Mouse (Mus musculus) large intestine, adult 2 months (tissue): ENCODE data around the gene Ttll5. TPM values are rescaled to one million over a fixed set of nuclear protein-coding genes. Genes with fewer than 3 reads are reported as not detected.

Experiments used
- DNase-seq: peaks from one replicate; pipeline ENCODE4 v3.0.0-alpha.2; 2012; ENCODE audit warnings: low read depth, low spot score
- WGBS: fragments of 180-500 bp; shearing (Covaris S2); methylation state at CpG from one replicate; pipeline ENCODE4 v1.1.7; 2018; 5-methylcytosine and 5-hydroxymethylcytosine counted together
- polyA plus RNA-seq: library from polyadenylated mRNA; depleted of rRNA; stranded (reverse); fragments of >200 nt; gene quantifications from 2 replicates; pipeline ENCODE4 v1.2.3, GENCODE M21; 2012

Gene Ttll5
- polyA plus RNA-seq, 1 experiment: 8.3 TPM

DNA sequence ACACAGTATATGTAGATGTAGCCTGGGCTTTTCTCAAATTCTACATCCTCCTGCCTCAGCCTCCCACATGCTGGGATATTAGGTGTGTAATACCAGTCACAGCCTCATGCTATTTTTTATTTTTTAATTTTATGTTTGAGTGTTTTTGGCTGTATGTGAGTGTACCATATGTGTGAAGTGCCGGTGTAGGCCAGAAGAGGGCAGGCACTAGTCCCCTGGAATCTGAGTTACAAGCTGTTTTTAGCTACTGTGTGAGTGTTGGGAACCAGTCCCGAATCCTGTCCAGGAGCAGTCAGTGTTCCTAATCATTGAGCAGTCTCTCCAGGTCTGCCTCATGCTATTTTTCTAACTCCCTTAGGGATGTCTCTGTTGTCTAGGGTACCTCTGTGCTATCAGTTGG is 13.3 kb downstream of the Ttll5 start:
- 91% methylated on average over 2 of the region's 2 CpGs for WGBS
- DNase-seq: no peak

DNA sequence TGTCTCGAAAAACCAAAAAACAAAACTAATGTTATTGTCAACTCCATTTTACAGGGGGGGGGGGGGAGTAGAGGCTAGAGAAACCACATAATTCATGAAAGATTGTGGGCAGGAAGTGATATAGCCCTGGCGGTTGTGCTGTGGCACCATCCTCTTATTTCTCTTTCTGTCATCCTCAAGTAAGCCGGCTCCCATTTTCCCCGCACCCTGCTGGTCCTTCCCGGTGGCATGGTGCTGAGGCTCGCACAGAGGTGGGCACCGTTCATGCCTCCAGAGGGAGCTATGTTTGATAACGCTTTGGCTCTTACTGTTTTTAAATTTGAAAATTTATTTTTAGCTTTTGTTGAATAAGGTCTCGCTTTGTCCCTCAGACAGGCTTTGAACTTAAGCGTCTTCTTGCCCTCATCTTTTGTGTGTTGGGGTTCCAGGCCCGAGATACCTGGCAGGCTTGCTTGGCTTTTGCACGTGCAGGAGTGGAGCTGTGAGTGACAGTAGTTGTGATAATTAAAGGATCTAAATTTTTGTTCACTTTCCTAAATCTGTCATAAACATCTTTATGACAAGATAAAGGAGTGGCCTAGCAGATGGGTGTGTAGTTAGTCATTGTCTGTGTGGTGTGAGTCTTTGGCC is 15.0 kb downstream of the Ttll5 start:
- no peak for DNase-seq
- 90% methylated on average over 12 of the region's 12 CpGs for WGBS

DNA sequence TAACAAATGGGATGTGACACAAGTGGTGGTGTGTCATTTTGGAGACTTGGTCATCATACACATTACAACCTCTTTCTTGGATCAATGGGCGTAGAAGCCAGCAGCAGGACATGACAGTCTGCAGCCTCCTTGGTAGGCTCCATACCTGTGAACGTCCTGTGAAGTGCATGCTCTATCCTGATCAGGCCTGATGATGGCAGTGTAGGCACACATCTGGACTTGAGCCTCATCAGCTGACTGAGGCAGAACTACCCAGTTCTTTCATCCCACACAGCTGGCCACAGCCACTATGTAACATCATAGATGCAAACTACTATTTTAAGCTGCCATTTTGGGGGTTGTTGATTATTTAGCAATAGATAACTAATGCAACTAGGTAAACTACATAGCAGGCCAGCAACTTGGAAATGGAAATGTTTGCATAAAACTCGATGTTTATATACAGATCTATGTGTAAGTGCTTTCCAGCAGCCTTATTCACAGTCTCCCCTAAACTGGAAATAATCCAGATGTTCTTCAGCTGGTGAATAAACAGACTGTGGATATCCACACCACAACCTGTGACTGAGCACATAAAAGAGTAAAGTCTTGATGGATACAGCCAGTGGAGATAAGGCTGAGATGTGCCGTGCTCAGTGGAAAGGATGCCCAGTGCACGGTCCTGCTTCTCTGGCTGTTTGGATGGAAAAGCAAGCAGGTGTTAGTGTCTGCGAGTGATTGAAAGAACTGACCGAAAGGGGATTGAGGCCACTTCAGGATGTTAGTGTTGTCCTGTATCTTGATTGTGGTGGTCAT is 23.9 kb downstream of the Ttll5 start:
- DNase-seq: no peak
- WGBS: 75% methylated on average over 7 of the region's 7 CpGs

DNA sequence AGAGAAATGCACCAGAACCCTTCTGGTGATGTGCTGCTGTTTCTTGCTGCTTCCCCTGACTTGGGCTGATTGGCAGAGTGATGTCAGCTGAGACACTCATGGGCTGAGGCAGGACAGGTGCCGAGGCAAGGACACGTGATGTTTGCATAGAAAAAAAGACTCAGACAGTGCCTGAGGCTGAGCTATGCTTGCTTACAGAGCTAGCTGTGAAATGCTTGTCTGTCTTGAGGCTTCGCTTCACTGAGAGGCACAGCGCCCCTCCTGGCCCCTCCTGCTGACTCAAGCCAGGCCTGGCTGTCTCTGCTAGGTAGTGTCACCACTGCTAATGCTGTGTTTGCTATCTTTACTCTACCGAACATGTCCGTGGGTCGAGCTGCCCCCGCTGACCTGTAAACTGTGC is 26.2 kb downstream of the Ttll5 start:
- 86% methylated on average over 8 of the region's 8 CpGs for WGBS
- no peak for DNase-seq

DNA sequence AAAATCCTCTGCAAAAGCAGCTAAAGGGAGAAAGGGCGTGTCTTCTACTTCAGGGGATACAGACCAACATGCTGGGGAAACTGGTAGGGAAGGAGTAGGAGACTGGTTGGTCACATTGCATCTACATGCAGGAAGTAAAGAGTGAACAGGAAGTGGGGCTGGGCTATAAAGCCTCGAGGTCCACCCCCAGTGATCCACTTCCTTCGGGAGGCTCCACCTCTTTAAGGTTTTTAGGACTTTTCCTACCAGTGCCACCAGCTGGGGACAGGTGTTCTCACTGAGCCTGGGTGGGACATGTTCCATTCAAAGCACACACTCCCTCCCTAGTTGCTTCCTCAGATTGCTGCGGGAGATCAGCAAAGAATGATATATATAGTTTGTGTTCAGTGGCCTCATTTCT is 29.4 kb downstream of the Ttll5 start:
- 76% methylated on average over 4 of the region's 4 CpGs for WGBS
- DNase-seq: no peak

DNA sequence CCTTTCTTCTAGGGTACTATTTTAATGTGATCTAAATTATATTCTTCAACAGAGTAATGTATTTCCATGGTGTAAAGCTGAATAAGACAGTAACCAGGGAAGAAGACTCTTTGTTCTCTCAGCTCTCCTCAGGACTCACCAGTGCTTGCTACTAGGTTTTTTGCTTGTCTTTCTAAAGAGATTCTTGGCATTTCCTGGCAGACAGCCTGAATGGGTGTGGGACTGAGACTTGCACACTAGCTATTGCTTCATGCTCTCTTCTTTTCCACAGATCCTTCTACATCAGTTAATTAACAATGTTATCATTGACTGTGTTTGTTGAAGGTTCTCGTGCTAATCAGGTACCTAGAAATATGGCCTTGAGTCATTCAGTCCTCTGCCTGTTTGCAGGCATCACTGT is 29.8 kb downstream of the Ttll5 start:
- WGBS: 68% methylated on average over 1 of the region's 1 CpGs
- DNase-seq: no peak

DNA sequence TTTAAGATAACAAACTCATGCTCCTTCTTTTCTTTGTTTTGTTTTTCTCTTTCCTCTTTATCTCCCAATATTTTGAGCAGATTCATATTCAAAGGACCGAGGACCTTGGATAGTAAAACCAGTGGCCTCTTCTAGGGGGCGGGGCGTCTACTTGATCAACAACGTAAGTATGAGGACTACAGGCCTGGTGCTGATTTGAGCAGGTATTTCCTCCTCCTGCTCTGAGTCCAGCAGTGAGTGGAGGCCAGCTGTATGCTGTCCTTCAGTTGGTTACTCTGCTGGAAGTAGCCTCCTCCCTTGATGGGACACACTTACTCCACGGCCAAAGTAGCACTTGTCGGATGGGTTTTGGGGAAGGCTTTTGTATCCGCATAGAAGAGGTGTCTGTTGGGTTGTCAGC is 32.8 kb downstream of the Ttll5 start:
- 81% methylated on average over 7 of the region's 7 CpGs for WGBS
- no peak for DNase-seq

DNA sequence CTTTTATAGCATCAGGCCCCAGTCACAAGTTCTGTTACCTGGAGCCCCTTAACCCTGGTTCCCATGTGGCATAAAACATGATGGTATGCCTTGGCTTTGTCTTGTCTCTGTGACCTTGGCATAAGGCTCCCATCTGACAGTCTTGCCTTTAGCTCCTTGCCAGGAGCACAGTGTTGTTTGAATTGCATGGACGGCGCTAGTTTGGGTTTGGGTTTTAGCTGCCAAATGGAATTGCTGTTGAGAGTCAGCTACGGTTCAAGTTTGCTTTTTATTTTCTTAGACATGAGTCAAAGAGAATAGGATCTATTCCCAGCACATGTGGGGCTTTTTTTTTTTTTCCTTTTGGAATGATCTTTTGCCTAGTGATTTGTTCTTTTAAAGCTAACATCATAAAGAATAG is 34.7 kb downstream of the Ttll5 start:
- WGBS: 47% methylated on average over 3 of the region's 3 CpGs
- DNase-seq: no peak

DNA sequence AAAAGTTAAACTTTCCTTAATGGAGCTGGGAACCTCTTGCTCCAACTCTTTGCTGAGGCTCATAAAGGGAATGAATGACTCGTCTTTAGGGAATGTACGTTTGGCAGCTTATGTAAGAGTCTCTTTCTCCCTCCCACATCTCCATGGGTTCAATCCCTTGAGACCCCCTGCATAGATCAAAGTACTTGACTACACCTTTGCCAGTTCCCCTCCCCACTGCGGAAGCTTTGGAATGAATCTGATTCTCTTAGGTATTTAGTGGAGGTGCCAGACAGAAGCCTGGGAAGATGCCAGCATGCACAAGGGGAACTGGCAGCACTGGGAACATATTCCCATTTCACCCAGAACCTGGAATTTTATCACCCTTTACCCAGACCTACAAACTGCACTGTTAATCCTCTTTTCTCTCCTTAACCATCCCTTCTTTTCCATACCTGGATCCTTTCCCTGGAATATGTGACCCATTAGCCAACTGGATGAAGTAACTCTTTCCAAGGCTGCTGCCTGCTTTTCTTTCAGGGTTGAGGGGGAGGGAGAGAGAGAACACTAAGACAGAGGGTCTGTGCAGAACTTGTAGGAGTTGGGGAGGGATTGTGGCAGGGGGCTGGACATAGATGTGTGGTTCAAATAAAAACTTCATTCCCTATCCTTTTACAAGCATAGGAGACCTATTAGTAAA is 35.2 kb downstream of the Ttll5 start:
- DNase-seq: no peak
- 44% methylated on average over 3 of the region's 3 CpGs for WGBS

DNA sequence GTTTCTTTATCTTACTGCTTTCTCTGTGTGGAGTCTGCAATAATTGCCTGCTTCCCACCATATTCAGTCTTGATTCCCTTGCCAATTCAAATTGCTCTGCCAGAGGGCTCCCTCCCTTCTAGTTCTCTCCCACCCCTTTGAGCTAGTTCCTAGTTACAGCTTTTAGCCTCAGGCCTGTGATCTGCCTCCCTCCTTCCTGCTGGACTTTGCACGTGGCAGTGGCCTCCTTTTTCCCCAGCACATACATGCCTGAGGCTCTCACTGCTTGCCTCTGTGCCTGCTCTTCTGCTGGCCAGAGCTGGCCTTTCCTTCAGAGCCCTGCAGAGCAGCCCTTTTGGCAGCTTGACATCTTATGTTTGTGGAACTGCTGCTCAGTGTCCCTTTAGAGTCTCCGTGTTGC is 38.1 kb downstream of the Ttll5 start:
- DNase-seq: no peak
- WGBS: 36% methylated on average over 2 of the region's 2 CpGs

DNA sequence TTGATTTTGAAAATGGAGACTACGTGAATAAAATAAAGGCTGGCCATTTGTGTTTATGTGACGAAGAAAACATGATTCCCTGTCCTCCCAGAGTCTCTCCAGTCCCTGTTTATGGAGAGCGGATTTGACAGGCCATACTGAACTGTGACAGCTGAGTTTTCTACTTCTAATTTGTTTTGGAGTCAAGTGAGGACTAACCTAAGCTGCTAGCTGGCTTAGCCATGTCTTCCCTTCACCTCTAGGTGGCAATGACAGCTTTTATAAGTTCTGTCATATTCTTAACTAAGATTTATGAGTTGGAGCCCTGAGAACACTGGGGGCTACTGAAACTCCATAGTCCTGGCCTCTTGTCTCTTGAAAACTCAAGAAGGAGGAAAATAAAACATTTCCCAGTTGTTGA is 41.1 kb downstream of the Ttll5 start:
- DNase-seq: no peak
- 79% methylated on average over 3 of the region's 3 CpGs for WGBS

DNA sequence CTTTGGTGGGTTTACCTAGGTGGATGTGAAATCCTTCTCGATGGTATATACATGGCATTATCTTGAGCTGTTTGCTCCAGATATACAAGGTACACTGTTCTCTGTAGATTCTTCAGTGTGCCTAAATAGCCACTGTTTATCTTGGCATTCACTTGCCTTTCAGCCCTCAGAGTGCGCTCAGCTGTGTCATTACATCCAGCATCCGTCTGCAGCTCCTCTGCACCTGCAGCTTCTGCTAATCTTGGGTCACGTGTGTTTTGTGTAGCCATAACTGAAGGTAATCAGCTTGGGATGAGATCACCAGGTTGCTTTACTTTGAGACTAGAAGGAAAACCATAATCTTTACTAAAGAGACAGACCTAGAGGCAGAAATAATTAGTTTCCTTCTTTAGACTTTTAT is 42.2 kb downstream of the Ttll5 start:
- no peak for DNase-seq
- WGBS: 27% methylated on average over 4 of the region's 4 CpGs

DNA sequence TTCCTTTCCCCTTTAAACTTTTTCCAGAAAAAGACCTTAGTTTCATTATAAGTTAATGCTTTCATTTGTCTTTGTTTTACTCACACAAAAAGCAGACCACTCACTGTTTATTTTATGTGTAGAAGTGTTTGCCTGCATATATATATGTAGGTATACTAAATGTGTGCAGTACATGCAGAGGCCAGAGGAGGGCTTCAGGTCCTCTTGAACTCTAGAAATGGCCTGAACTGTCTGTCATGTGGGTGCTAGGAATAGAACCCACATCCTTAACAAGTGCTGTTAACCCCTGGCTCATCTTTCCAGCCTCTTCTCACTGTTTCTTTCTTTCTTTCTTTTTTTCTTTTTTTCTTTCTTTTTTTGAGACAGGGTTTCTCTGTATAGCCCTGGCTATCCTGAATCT is 42.7 kb downstream of the Ttll5 start:
- no peak for DNase-seq

DNA sequence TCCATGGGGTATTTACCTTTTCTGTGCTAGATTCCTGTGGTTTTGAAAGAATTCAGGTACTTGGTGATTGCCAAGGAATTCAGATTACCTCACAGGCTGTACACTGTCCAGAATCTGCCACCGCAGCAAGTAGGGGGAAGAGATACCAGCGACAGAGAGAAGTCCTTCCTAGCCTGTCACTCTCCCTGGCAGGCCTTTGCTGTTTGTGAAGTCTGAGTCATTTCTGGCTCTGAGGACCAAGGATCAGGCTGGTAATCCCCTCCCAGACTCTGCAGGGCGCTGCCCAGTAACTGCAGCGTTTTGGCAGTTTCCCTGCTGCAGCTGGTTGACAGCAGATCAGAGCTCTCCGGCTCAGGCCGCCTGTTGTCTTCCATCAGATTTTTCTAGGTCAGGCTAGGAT is 45.0 kb downstream of the Ttll5 start:
- WGBS: 62% methylated on average over 6 of the region's 6 CpGs
- no peak for DNase-seq

DNA sequence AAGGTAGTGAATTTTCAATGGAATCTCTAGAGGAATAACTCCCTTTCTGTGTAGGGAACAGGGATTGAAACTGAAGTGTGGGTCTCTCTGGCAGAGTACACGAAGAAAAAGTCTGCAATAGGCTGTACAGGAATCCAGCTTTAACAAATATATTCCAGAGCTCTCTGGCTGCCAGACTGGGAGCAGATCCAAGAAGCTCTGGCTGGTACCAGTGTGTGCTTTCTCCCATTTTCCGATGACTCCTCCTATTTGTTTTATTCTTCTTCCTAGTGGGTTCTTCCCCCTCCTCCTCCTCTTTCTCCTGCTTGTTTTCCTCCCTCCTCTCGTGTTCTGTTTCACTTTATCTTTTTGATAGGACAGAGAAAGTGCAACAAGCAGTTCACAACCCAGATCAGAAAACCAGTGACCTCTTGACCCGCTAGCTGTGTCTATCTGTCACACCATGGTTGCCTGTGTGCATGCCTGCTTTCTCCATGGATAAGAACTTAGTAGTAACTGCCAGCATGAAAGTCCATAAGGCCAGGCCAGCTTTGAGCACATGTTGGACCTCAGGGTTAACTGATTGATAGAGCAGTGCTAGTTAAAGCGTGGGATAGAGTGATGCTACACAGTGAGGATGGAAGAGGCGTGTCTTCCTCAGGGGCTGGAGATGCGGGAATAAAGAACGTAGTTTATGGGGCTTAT is 55.3 kb downstream of the Ttll5 start:
- no peak for DNase-seq
- 72% methylated on average over 8 of the region's 8 CpGs for WGBS

DNA sequence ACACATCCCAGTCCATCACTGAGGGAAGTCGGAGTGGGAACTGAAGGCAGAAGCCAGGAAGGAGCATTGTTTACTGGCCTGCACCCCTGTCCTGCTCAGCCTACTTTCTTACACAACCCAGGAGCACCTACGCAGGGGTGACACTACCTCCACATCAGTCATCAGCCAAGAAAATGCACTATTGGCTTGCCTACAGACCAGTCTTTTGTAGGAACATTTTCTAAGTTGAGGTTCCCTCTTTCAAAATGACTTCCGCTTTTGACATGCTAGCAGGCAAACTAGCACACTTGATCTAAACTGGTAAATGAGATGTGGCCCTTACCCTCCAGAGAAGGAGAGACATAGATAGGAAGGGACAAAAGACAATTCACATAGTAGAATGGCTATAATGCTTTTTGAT is 60.6 kb downstream of the Ttll5 start:
- DNase-seq: no peak
- WGBS: 95% methylated on average over 3 of the region's 3 CpGs

DNA sequence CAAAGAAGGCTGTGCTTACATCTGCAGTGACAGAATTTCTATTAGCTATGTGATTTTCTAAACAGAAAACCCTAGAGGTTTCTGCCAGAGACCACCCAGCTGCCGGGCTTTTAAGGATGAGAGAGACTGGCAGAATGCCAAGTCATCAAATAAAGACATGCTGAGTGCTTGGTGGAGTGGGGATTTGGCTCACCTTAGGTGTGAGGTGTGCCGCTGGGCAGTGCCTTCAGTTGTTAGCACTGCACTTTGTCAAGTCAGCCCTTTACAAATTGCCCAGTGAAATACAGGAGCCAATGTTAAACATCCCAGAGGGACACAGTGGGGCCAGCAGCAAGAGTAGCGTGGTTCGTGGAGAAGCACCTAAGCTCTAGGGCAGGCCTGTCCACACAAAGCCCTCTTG is 65.6 kb downstream of the Ttll5 start:
- no peak for DNase-seq

DNA sequence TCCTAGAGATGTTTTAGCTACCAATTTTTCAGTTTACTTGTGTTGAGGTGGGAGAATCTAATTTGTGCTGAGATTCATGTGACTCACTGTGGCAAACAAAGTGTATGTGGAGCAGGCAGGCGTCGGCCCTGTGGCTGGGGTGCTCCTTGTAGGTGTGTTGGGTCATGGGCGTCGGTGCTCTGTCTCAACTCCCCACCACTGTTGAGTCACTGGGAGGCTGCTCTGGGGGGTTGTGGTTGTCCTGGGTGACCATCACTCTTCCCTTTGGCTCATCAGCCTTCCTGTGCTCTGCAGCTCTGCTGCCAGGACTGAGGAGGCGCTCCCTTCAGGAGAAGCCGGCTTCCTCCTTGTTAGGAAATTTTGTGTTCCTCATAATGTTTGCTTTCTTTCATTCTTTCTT is 79.5 kb downstream of the Ttll5 start:
- no peak for DNase-seq
- 68% methylated on average over 6 of the region's 6 CpGs for WGBS

More for the DNA sequence above, 65.6 kb downstream of the Ttll5 start:
- WGBS: 72% methylated on average over 4 of the region's 4 CpGs

DNA sequence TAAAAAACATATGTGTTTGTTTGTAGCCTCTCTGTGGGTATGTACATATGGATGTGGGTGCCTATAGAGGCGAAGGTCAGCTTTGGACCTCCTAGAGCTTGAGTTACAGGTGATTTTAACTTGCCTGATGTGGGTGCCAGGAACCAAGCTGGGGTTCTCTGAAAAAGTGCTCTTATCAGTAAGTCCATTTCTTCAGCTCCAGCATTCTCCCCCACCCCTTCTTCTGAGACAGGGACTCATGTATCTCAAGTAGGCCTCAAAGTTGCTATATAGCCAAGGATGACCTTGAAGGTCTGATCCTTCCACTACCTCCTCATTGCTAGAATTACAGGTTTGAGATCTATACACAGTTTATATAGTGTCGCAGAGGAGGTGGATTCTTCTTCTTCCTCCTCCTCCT is 81.2 kb downstream of the Ttll5 start:
- DNase-seq: no peak
- WGBS: 92% methylated on average over 2 of the region's 2 CpGs

DNA sequence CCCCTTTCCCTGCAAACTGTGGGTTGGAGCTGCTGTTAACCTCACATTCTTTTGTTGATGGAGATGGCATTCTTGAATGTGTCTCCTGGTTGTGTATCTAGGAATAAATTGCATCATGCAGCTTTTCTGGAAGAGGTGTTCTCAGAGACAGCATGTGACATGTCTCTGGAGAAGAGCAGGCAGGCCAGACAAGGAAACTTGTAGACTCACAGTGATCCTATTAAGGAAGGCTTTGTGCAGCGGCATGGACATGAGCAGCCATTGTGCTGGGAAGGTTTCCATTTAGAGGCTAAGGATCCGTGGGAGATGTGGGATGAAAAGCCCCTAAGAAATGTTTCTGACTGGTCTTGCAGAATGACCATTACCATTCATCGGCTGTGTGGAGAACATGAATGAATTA is 83.4 kb downstream of the Ttll5 start:
- DNase-seq: no peak
- WGBS: 89% methylated on average over 3 of the region's 3 CpGs

DNA sequence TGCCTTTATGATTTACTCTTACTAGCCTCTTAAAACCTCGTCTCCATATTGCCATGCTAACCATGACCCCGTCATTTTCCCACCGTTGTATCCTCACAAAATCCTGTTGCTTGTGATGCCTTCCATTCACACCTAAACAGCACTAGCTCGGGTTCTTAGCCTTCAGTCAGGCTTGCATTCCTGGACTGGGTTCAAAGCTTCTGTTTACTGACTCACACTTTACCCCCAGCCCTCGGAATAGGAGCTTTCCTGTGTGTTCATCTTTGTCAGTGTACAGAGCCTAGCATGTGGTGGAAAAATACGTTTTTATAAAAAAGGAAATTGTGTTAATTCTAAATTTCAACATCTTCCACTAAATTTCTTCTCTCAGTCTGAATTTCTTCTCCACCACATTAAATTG is 86.4 kb downstream of the Ttll5 start:
- WGBS: 74% methylated on average over 6 of the region's 6 CpGs

More for the DNA sequence above, 86.4 kb downstream of the Ttll5 start:
- DNase-seq: no peak
